Mouse (Mus musculus): ENCODE measurements around the gene Atp2b1. TPM values are rescaled to one million over a fixed set of nuclear protein-coding genes. Genes with fewer than 3 reads are reported as not detected.

The Atp2b1 gene
- polyA plus RNA-seq, 1 experiment from 2014 or later, result 101 TPM

GRCm38 (mm10) chr10:98916011-98916780 lies 2.0 kb downstream of the Atp2b1 start:
- Histone ChIP-seq H3K27me3 (replicated peaks) (no peaks in the 10 kb centered on the region), H3K36me3 (no peaks in the 10 kb centered on the region), H3K4me2 (peak overlapping the region; percentile 98), H3K9me3 (replicated peaks) (no peaks in the 10 kb centered on the region), H3K4me1 (replicated peaks) (peaks cover 19% of the 10 kb centered on the region), H3K27ac (ENCODE audit: poor library complexity, severe bottlenecking) (0 out of 2 replicates have a peak overlapping the region, but pooled peaks have one; percentile 3), H3K4me3 (peak overlapping the region; percentile 85), H3K9ac (peak overlapping the region; percentile 92)
- 8% methylated on average over 22 of the region's 22 CpGs for WGBS
- ATAC-seq (ENCODE audit: insufficient number of reproducible peaks, low FRiP score), result no peak

GRCm38 (mm10) chr10:98916781-98917340 lies 2.7 kb downstream of the Atp2b1 start:
- Histone ChIP-seq H3K27me3 (replicated peaks) (no peaks in the 10 kb centered on the region), H3K36me3 (no peaks in the 10 kb centered on the region), H3K9me3 (replicated peaks) (no peaks in the 10 kb centered on the region), H3K4me2 (peak overlapping the region; percentile 98), H3K27ac (ENCODE audit: poor library complexity, severe bottlenecking) (no peak overlapping the region), H3K9ac (0 out of 2 replicates have a peak overlapping the region, but pooled peaks have one; percentile 92), H3K4me3 (peak overlapping the region; percentile 85), H3K4me1 (replicated peaks) (peaks cover 19% of the 10 kb centered on the region)
- 70% methylated on average over 10 of the region's 10 CpGs for WGBS
- no peak for ATAC-seq (ENCODE audit: insufficient number of reproducible peaks, low FRiP score)

GRCm38 (mm10) chr10:98925081-98925480 lies 10.9 kb downstream of the Atp2b1 start:
- WGBS, result 70% methylated on average over 4 of the region's 4 CpGs
- ATAC-seq (ENCODE audit: insufficient number of reproducible peaks, low FRiP score), result no peak

GRCm38 (mm10) chr10:98926991-98927390 lies 12.8 kb downstream of the Atp2b1 start:
- Histone ChIP-seq H3K4me3 (no peak overlapping the region), H3K27ac (ENCODE audit: poor library complexity, severe bottlenecking) (no peak overlapping the region), H3K9ac (no peak overlapping the region), H3K4me1 (replicated peaks) (peaks cover 43% of the 10 kb centered on the region), H3K27me3 (replicated peaks) (no peaks in the 10 kb centered on the region), H3K36me3 (peaks cover 5% of the 10 kb centered on the region; the same call in 1 of the 2 replicates), H3K4me2 (no peak overlapping the region), H3K9me3 (replicated peaks) (0 out of 2 replicates have a peak, but pooled peaks cover 2% of the 10 kb centered on the region)
- no peak for ATAC-seq (ENCODE audit: insufficient number of reproducible peaks, low FRiP score)

More at GRCm38 (mm10) chr10:98925081-98925480, 10.9 kb downstream of the Atp2b1 start:
- Histone ChIP-seq H3K4me2 (no peak overlapping the region), H3K4me1 (replicated peaks) (peaks cover 37% of the 10 kb centered on the region), H3K36me3 (peaks cover 5% of the 10 kb centered on the region; the same call in 1 of the 2 replicates), H3K4me3 (no peak overlapping the region), H3K27me3 (replicated peaks) (no peaks in the 10 kb centered on the region), H3K27ac (ENCODE audit: poor library complexity, severe bottlenecking) (no peak overlapping the region), H3K9me3 (replicated peaks) (0 out of 2 replicates have a peak, but pooled peaks cover 2% of the 10 kb centered on the region), H3K9ac (no peak overlapping the region)

- H3K27ac ChIP-seq (ENCODE audit: poor library complexity, severe bottlenecking), result peak overlapping the region; percentile 6
- no peak for ATAC-seq (ENCODE audit: insufficient number of reproducible peaks, low FRiP score)
- 36% methylated on average over 7 of the region's 7 CpGs for WGBS
Measured at GRCm38 (mm10) chr10:98929444-98929843, 15.2 kb downstream of the Atp2b1 start.

GRCm38 (mm10) chr10:98930143-98930542 lies 15.9 kb downstream of the Atp2b1 start:
- peaks cover 51% of the 10 kb centered on the region for H3K4me1 ChIP-seq (replicated peaks)
- peak overlapping the region; percentile 23 for H3K4me3 ChIP-seq
- peak overlapping the region; percentile 47; the same call in 1 of the 2 replicates for H3K27ac ChIP-seq (ENCODE audit: poor library complexity, severe bottlenecking)
- peaks cover 8% of the 10 kb centered on the region for H3K9me3 ChIP-seq (replicated peaks)
- H3K36me3 ChIP-seq, result peaks cover 6% of the 10 kb centered on the region; the same call in 1 of the 2 replicates
- peak overlapping the region; percentile 62 for H3K4me2 ChIP-seq
- no peak for ATAC-seq (ENCODE audit: insufficient number of reproducible peaks, low FRiP score)
- WGBS, result 41% methylated on average over 11 of the region's 11 CpGs
- H3K9ac ChIP-seq, result peak overlapping the region; percentile 58; the same call in 1 of the 2 replicates
- no peaks in the 10 kb centered on the region for H3K27me3 ChIP-seq (replicated peaks)

More at GRCm38 (mm10) chr10:98929444-98929843, 15.2 kb downstream of the Atp2b1 start:
- Histone ChIP-seq H3K27me3 (replicated peaks) (no peaks in the 10 kb centered on the region), H3K4me1 (replicated peaks) (peaks cover 53% of the 10 kb centered on the region), H3K9ac (no peak overlapping the region), H3K4me3 (no peak overlapping the region), H3K4me2 (0 out of 2 replicates have a peak overlapping the region, but pooled peaks have one; percentile 16), H3K36me3 (peaks cover 5% of the 10 kb centered on the region; the same call in 1 of the 2 replicates), H3K9me3 (replicated peaks) (peaks cover 7% of the 10 kb centered on the region)

GRCm38 (mm10) chr10:98940137-98940536 lies 25.9 kb downstream of the Atp2b1 start:
- no peak overlapping the region for H3K27ac ChIP-seq (ENCODE audit: poor library complexity, severe bottlenecking)
- H3K9ac ChIP-seq, result no peak overlapping the region
- no peaks in the 10 kb centered on the region for H3K9me3 ChIP-seq (replicated peaks)
- H3K36me3 ChIP-seq, result peaks cover 2% of the 10 kb centered on the region; the same call in 1 of the 2 replicates
- ATAC-seq (ENCODE audit: insufficient number of reproducible peaks, low FRiP score), result no peak
- no peaks in the 10 kb centered on the region for H3K27me3 ChIP-seq (replicated peaks)
- whole genome bisulfite sequencing, result 90% methylated on average over 4 of the region's 4 CpGs
- no peak overlapping the region for H3K4me3 ChIP-seq
- H3K4me2 ChIP-seq, result no peak overlapping the region
- 0 out of 2 replicates have a peak, but pooled peaks cover 7% of the 10 kb centered on the region for H3K4me1 ChIP-seq (replicated peaks)

- H3K4me2 ChIP-seq, result no peak overlapping the region
- 78% methylated on average over 2 of the region's 2 CpGs for WGBS
- no peak overlapping the region for H3K9ac ChIP-seq
- H3K4me3 ChIP-seq, result no peak overlapping the region
- no peak overlapping the region for H3K27ac ChIP-seq (ENCODE audit: poor library complexity, severe bottlenecking)
- H3K27me3 ChIP-seq (replicated peaks), result no peaks in the 10 kb centered on the region
- 0 out of 2 replicates have a peak, but pooled peaks cover 7% of the 10 kb centered on the region for H3K4me1 ChIP-seq (replicated peaks)
- H3K9me3 ChIP-seq (replicated peaks), result no peaks in the 10 kb centered on the region
- ATAC-seq (ENCODE audit: insufficient number of reproducible peaks, low FRiP score), result no peak
- H3K36me3 ChIP-seq, result peaks cover 2% of the 10 kb centered on the region; the same call in 1 of the 2 replicates
Measured at GRCm38 (mm10) chr10:98940799-98941198, 26.6 kb downstream of the Atp2b1 start.

GRCm38 (mm10) chr10:98941991-98942390 lies 27.8 kb downstream of the Atp2b1 start:
- WGBS, result 67% methylated on average over 6 of the region's 6 CpGs
- no peaks in the 10 kb centered on the region for H3K27me3 ChIP-seq (replicated peaks)
- no peak overlapping the region for H3K9ac ChIP-seq
- peaks cover 2% of the 10 kb centered on the region; the same call in 1 of the 2 replicates for H3K36me3 ChIP-seq
- peaks cover 10% of the 10 kb centered on the region for H3K4me1 ChIP-seq (replicated peaks)
- H3K4me2 ChIP-seq, result no peak overlapping the region
- H3K27ac ChIP-seq (ENCODE audit: poor library complexity, severe bottlenecking), result no peak overlapping the region
- no peak for ATAC-seq (ENCODE audit: insufficient number of reproducible peaks, low FRiP score)
- no peaks in the 10 kb centered on the region for H3K9me3 ChIP-seq (replicated peaks)
- no peak overlapping the region for H3K4me3 ChIP-seq

- Histone ChIP-seq H3K9me3 (replicated peaks) (no peaks in the 10 kb centered on the region), H3K36me3 (peaks cover 2% of the 10 kb centered on the region; the same call in 1 of the 2 replicates), H3K27ac (ENCODE audit: poor library complexity, severe bottlenecking) (no peak overlapping the region), H3K4me3 (no peak overlapping the region), H3K4me1 (replicated peaks) (peaks cover 16% of the 10 kb centered on the region), H3K27me3 (replicated peaks) (no peaks in the 10 kb centered on the region), H3K9ac (no peak overlapping the region), H3K4me2 (no peak overlapping the region)
- 92% methylated on average over 8 of the region's 8 CpGs for WGBS
- ATAC-seq (ENCODE audit: insufficient number of reproducible peaks, low FRiP score), result no peak
Measured at GRCm38 (mm10) chr10:98942999-98943398, 28.8 kb downstream of the Atp2b1 start.

GRCm38 (mm10) chr10:98943894-98944293 lies 29.7 kb downstream of the Atp2b1 start:
- peaks cover 2% of the 10 kb centered on the region; the same call in 1 of the 2 replicates for H3K36me3 ChIP-seq
- WGBS, result 88% methylated on average over 8 of the region's 8 CpGs
- H3K9ac ChIP-seq, result no peak overlapping the region
- H3K4me2 ChIP-seq, result no peak overlapping the region
- H3K4me1 ChIP-seq (replicated peaks), result peaks cover 20% of the 10 kb centered on the region
- H3K27ac ChIP-seq (ENCODE audit: poor library complexity, severe bottlenecking), result no peak overlapping the region
- no peak overlapping the region for H3K4me3 ChIP-seq
- no peak for ATAC-seq (ENCODE audit: insufficient number of reproducible peaks, low FRiP score)
- no peaks in the 10 kb centered on the region for H3K27me3 ChIP-seq (replicated peaks)
- no peaks in the 10 kb centered on the region for H3K9me3 ChIP-seq (replicated peaks)
